Mouse (Mus musculus): ENCODE data around the gene Ube2g1. TPM values are rescaled to one million over a fixed set of nuclear protein-coding genes. Genes with fewer than 3 reads are reported as not detected.

Gene Ube2g1
- polyA plus RNA-seq, 1 experiment, result 44.0 TPM

DNA sequence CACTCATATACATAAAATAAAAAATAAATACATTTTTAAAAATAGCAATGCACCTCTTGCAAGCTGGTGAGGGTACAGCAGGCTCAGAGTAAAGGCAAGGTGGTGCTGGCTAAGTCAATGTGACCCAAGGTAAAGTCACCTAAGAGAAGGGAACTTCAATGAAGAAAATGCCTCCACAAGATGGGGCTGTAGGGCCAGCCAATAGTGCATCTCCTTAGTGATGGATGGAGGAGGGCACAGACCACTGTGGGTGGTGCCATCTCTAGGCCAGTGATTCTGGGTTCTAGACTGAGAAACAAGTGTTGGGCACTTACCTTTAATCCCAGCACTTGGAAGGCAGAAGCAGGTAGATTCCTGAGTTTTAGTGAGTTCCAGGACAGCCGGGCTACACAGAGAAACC lies 33.3 kb upstream of the Ube2g1 start:
- TF ChIP-seq CTCF (IDR thresholded peaks at IDR 0.05; ENCODE audit: borderline replicate concordance, insufficient read depth, low read length) (no peak), POLR2A (IDR thresholded peaks at IDR 0.05; ENCODE audit: low read depth, low read length) (no peak)
- no peak overlapping the region for H3K4me3 ChIP-seq (ENCODE audit: insufficient read depth, low read length)
- no peak overlapping the region for H3K27ac ChIP-seq (ENCODE audit: insufficient read depth, low read length)
- H3K4me1 ChIP-seq (ENCODE audit: control insufficient read depth, insufficient read depth, low read length), result peaks cover 4% of the 10 kb centered on the region; the same call in 1 of the 2 replicates

DNA sequence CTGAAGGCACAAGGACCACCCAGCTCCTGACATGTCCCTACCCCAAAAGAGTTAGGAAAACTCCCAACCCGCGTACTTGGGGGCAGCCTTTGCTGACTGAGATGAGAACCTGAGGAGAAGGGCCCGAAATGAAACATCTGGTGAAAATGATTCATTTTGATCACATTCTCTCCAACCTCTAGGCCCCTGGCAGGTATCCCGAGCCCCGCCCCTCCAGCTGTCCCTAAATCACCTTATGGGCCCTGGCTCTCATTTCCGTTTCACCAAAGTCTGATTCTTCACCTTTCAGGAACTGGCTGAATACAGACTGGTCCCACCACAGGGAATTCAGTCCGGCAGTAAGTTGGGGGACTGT lies 31.0 kb upstream of the Ube2g1 start:
- no peak overlapping the region for H3K27ac ChIP-seq (ENCODE audit: insufficient read depth, low read length)
- TF ChIP-seq POLR2A (IDR thresholded peaks at IDR 0.05; ENCODE audit: low read depth, low read length) (no peak), CTCF (IDR thresholded peaks at IDR 0.05; ENCODE audit: borderline replicate concordance, insufficient read depth, low read length) (no peak)
- peaks cover 4% of the 10 kb centered on the region; the same call in 1 of the 2 replicates for H3K4me1 ChIP-seq (ENCODE audit: control insufficient read depth, insufficient read depth, low read length)
- peak overlapping the region; percentile 33; the same call in 1 of the 2 replicates for H3K4me3 ChIP-seq (ENCODE audit: insufficient read depth, low read length)

DNA sequence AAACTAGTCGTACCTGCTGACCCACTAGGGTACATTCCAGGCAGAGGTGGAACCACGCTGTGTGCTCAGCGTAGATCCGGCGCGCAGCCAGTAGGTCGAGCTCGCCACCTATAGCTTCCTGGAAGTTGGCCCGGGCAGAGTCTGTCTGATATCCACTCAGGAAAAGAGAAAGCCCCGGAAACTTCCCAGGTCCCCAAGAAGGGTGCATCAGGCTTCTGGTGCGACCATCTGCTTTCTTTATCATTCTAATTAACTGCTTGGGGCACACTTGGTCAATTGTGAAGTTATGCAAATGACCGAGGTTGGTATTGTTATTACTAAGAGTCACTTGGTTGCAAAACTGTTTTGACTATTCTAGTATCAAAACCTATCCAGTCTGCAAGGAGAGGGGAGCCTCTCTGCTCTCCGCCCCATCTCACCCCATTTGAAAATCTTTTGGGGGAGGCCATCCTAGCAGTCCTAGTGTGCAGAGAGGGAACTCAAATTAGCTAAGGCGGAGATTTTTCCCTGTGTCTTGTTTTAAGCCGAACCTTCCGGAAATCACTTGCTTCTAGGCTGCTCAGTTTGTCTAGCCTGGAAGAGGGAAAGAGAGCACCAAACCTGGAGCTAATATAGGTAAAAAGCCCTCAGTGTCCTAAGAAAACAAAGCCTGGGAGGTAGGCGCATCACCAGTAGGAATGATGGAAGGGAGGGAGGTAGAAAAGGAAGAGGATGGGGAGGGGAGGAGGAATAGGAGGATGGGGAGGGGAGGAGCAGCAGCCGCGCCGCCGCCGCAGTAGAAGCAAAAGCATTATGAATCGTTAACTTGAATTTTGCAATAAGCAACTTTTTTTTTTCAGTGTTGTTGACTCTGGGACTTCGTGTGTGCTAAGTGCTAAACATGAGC lies 30.4 kb upstream of the Ube2g1 start:
- H3K27ac ChIP-seq (ENCODE audit: insufficient read depth, low read length), result no peak overlapping the region
- peaks cover 4% of the 10 kb centered on the region; the same call in 1 of the 2 replicates for H3K4me1 ChIP-seq (ENCODE audit: control insufficient read depth, insufficient read depth, low read length)
- peak overlapping the region; percentile 33 for H3K4me3 ChIP-seq (ENCODE audit: insufficient read depth, low read length)
- no peak for TF ChIP-seq CTCF (IDR thresholded peaks at IDR 0.05; ENCODE audit: borderline replicate concordance, insufficient read depth, low read length)
- TF ChIP-seq POLR2A (IDR thresholded peaks at IDR 0.05; ENCODE audit: low read depth, low read length), result no peak; the same call in 1 of the 2 replicates

DNA sequence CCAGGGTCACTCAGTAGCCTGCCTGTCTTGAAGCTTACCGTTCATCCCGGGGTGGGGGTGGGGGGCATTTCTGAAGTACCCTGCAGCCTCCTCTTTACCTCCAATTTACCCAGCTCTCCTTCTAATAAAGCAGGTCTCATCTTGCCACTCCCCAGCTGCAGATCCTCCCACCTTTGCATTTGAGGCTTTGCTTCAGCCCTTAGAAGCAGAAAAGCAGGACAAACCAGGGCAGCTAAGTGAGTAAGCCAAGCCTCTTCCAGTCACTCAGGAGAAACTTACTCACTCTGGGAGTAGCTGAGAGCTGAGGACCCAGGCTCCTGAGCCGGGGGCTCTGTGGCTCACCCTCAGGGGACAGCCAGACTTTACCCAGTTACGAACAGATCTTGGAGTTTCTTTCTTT lies 28.6 kb upstream of the Ube2g1 start:
- Histone ChIP-seq H3K27ac (ENCODE audit: insufficient read depth, low read length) (no peak overlapping the region), H3K4me1 (ENCODE audit: control insufficient read depth, insufficient read depth, low read length) (peaks cover 4% of the 10 kb centered on the region; the same call in 1 of the 2 replicates), H3K4me3 (ENCODE audit: insufficient read depth, low read length) (no peak overlapping the region)
- TF ChIP-seq CTCF (IDR thresholded peaks at IDR 0.05; ENCODE audit: borderline replicate concordance, insufficient read depth, low read length) (no peak), POLR2A (IDR thresholded peaks at IDR 0.05; ENCODE audit: low read depth, low read length) (no peak)

DNA sequence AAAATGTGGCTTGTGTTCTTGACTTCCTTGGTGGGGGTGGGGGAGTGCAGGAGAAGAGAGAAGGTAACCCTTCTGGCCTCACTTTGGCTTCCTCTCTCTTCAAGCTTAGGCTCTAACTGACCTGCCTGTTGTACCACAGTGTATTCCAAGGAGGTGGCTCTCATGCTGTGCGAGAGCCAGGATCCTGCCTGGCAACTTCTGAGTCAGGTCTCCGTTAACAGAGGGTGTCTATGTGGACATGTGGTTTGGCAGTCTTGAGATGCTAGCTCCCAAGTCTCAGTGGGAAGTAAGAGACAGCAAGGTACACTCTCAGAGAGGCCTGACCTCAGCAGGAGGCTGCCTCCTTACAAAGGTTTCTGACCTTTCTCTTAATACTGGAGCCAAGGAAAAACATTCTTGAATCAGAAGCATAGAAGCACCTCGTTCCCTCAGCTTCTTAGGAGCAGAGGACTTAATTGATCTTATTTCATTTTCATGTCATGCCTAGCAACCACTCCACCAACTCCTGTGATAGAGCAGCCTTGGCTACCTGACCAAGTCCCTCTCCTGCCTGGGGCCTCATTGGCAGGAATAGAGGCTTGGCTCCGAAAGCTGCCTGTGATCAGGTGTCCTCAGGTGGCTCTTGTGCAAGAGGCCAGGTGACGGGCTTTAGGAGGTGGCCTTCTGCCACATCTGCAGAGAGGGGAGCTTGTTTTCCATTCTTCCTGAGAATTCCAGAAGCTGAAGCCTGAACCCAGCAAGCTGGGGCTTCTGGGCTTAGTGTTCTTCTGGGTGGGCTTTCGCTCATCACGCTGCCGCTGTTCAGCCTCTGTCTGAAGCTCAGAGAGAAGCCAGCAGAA lies 25.3 kb upstream of the Ube2g1 start:
- Histone ChIP-seq H3K4me1 (ENCODE audit: control insufficient read depth, insufficient read depth, low read length) (peaks cover 2% of the 10 kb centered on the region; the same call in 1 of the 2 replicates), H3K4me3 (ENCODE audit: insufficient read depth, low read length) (no peak overlapping the region), H3K27ac (ENCODE audit: insufficient read depth, low read length) (no peak overlapping the region)
- no peak for TF ChIP-seq POLR2A (IDR thresholded peaks at IDR 0.05; ENCODE audit: low read depth, low read length)
- no peak for TF ChIP-seq CTCF (IDR thresholded peaks at IDR 0.05; ENCODE audit: borderline replicate concordance, insufficient read depth, low read length)

DNA sequence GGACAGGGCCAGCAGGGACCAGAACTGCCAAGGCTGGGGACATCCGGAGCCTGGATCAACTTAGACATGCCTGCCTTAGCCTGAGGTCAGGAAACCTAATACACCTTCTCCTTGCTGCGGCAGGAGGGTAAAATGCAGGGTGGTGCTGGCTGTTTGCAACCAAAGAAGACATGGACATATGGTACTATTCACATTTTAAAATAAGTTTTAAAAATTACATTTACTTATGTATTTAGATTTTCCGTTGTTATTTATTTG lies 24.7 kb upstream of the Ube2g1 start:
- TF ChIP-seq POLR2A (IDR thresholded peaks at IDR 0.05; ENCODE audit: low read depth, low read length) (no peak), CTCF (IDR thresholded peaks at IDR 0.05; ENCODE audit: borderline replicate concordance, insufficient read depth, low read length) (no peak)
- H3K4me1 ChIP-seq (ENCODE audit: control insufficient read depth, insufficient read depth, low read length), result no peaks in the 10 kb centered on the region

DNA sequence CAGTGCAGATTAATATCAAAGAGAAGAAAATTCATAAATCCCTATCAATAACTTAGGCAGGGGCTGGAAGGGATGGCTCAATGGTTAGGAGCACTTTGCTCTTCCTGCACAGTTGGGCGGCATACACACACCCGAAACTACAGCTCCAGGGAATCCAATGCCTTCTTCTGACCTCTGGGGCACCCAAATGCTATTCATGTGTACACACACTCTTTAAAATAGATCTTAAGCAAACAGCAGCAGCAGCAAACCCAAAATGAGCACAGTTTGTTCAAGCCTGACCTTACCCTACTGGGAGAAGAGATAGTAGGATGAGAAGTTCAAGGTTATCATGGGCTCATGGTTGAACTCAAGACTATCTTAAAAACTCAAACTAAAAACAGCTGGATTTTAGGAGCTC lies 24.0 kb upstream of the Ube2g1 start:
- Histone ChIP-seq H3K4me1 (ENCODE audit: control insufficient read depth, insufficient read depth, low read length) (no peaks in the 10 kb centered on the region), H3K4me3 (ENCODE audit: insufficient read depth, low read length) (no peak overlapping the region), H3K27ac (ENCODE audit: insufficient read depth, low read length) (no peak overlapping the region)
- TF ChIP-seq POLR2A (IDR thresholded peaks at IDR 0.05; ENCODE audit: low read depth, low read length) (no peak), CTCF (IDR thresholded peaks at IDR 0.05; ENCODE audit: borderline replicate concordance, insufficient read depth, low read length) (no peak)

More for the DNA sequence above, 24.7 kb upstream of the Ube2g1 start:
- Histone ChIP-seq H3K27ac (ENCODE audit: insufficient read depth, low read length) (no peak overlapping the region), H3K4me3 (ENCODE audit: insufficient read depth, low read length) (no peak overlapping the region)

DNA sequence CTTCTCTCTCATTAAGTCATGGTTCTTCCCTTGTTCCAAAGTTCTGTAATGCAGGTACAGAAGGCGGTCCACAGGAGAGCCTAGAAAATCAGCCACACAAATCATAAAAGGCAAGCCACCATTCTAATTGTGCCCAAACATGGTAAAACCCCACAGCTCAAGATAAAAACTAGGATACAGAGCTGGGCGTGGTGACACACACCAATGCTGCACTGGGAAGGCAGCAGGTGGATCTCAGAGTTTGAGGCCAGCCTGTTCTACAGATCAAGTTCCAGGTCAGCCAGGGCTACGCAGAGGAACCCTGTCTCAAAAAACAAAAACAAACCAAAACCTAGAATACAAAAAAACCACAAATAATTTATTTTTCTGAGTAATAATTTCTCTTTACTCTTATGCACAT lies 20.5 kb upstream of the Ube2g1 start:
- H3K27ac ChIP-seq (ENCODE audit: insufficient read depth, low read length), result no peak overlapping the region
- no peaks in the 10 kb centered on the region for H3K4me1 ChIP-seq (ENCODE audit: control insufficient read depth, insufficient read depth, low read length)
- no peak overlapping the region for H3K4me3 ChIP-seq (ENCODE audit: insufficient read depth, low read length)
- TF ChIP-seq CTCF (IDR thresholded peaks at IDR 0.05; ENCODE audit: borderline replicate concordance, insufficient read depth, low read length), result no peak
- no peak for TF ChIP-seq POLR2A (IDR thresholded peaks at IDR 0.05; ENCODE audit: low read depth, low read length)

DNA sequence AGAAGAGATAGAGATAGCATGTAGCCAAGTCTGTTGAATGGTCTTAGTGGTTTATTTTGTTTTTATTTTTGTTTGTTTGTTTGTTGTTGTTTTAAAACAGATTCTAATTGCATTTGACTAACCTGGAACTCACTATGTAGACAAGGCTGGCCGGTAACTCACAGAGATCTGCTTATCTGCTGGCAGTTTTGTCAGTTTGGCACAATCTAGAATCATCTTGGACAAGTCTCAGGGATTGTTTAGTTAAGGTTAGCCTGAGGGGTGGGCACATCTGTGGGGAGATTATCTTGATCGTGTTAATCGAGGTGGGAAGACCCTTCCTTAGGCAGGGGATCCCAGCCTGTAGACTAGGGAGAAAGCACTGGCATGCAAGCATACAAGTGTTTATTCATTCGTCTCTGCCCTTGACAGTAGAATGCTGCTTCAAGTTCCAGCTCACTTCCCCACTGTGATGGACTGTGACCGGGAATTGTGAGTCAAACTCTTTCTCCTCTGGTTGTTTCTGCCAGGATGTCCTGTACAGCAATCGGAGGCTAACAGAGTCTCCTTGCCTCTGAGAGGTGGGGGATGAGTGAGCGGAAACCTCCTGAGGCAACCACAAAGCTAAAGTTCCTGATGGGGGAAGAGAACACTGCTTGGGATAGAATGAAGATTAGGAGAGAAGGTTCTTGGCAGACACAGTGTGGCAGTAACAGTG lies 19.4 kb upstream of the Ube2g1 start:
- Histone ChIP-seq H3K27ac (ENCODE audit: insufficient read depth, low read length) (no peak overlapping the region), H3K4me1 (ENCODE audit: control insufficient read depth, insufficient read depth, low read length) (no peaks in the 10 kb centered on the region), H3K4me3 (ENCODE audit: insufficient read depth, low read length) (no peak overlapping the region)
- TF ChIP-seq CTCF (IDR thresholded peaks at IDR 0.05; ENCODE audit: borderline replicate concordance, insufficient read depth, low read length) (no peak), POLR2A (IDR thresholded peaks at IDR 0.05; ENCODE audit: low read depth, low read length) (no peak)
